ENCODE assay signal across 9 mouse cellular contexts in genomic region chr8:120227578-120227876, GRCm38 (mm10). TPM values are rescaled to one million over a fixed set of nuclear protein-coding genes. Genes with fewer than 3 reads are reported as not detected.
DNase-seq lines count a peak whose midpoint lies in the region; ATAC-seq and TF ChIP-seq lines count a peak whose summit lies in the region.
"Had no signal": no experiment of that assay in that cellular context is flagged by ENCODE, and none has a peak within 500 bp of the region (broad histone marks: within the 10 kb centered on the region; RNA-seq: fewer than 3 reads in every experiment).

No protein-coding gene starts in this region.

- TF ChIP-seq CTCF in cortical plate, adult 2 months (IDR thresholded peaks at IDR 0.05; ENCODE audit: extremely low read depth, insufficient read depth, low read length), result no peak
- no peak for TF ChIP-seq CTCF in thymus, adult 2 months (IDR thresholded peaks at IDR 0.05; ENCODE audit: borderline replicate concordance, control insufficient read depth, extremely low read depth, insufficient read depth, low read length, poor library complexity)

- H3K4me3 ChIP-seq in heart, embryonic 15.5 days, result peak overlapping the region; percentile 54
- H3K4me3 ChIP-seq in cortical plate, adult 2 months (ENCODE audit: insufficient read depth, low read length), result peak overlapping the region; percentile 16
- H3K4me3 ChIP-seq in hindbrain, embryonic 11.5 days (ENCODE audit: low read depth, low read length), result peak overlapping the region; percentile 60; the same call in 1 of the 2 replicates
- H3K4me3 ChIP-seq in midbrain, embryonic 14.5 days (replicated peaks; ENCODE audit: low read depth, low read length), result peak overlapping the region; percentile 54
- no peak overlapping the region for H3K4me3 ChIP-seq in thymus, adult 2 months (ENCODE audit: control insufficient read depth, insufficient read depth, low read length)

- no peaks in the 10 kb centered on the region for H3K9me3 ChIP-seq in heart, embryonic 15.5 days (replicated peaks)
- H3K9me3 ChIP-seq in hindbrain, embryonic 11.5 days (ENCODE audit: control insufficient read depth, low read length), result no peaks in the 10 kb centered on the region
- no peaks in the 10 kb centered on the region for H3K9me3 ChIP-seq in midbrain, embryonic 14.5 days (ENCODE audit: control insufficient read depth, low read length)

- H3K36me3 ChIP-seq in heart, embryonic 15.5 days, result no peaks in the 10 kb centered on the region
- H3K36me3 ChIP-seq in hindbrain, embryonic 11.5 days (ENCODE audit: control insufficient read depth, insufficient read depth, low read length), result no peaks in the 10 kb centered on the region
- no peaks in the 10 kb centered on the region for H3K36me3 ChIP-seq in midbrain, embryonic 14.5 days (ENCODE audit: control insufficient read depth, insufficient read depth, low read length)
- H3K36me3 ChIP-seq in thymus, adult 2 months (ENCODE audit: control insufficient read depth, insufficient read depth, low read length), result no peaks in the 10 kb centered on the region

- no peak for DNase-seq in heart, postnatal 14 days
- DNase-seq in hindbrain, embryonic 11.5 days (ENCODE audit: low spot score), result no peak
- no peak for DNase-seq in midbrain, embryonic 14.5 days
- no peak for DNase-seq in thymus, postnatal 0 days (ENCODE audit: low spot score)
- no peak for DNase-seq in c-Kit-positive CD71-positive TER-119-positive erythroid progenitor cells, embryonic 14.5 days (ENCODE audit: low spot score)
- no peak for DNase-seq in thymus, adult 2 months

- TF ChIP-seq POLR2A in cortical plate, adult 2 months (IDR thresholded peaks at IDR 0.05; ENCODE audit: extremely low read depth, insufficient read depth, low read length), result no peak
- TF ChIP-seq POLR2A in thymus, adult 2 months (IDR thresholded peaks at IDR 0.05; ENCODE audit: control insufficient read depth, extremely low read depth, insufficient read depth, low read length, poor library complexity), result no peak

- peak overlapping the region; percentile 99 for H3K4me2 ChIP-seq in heart, embryonic 15.5 days
- peak overlapping the region; percentile 98 for H3K4me2 ChIP-seq in hindbrain, embryonic 11.5 days (replicated peaks; ENCODE audit: low read depth, low read length)
- H3K4me2 ChIP-seq in midbrain, embryonic 14.5 days (ENCODE audit: low read length), result peak overlapping the region; percentile 91

- H3K4me1 ChIP-seq in heart, embryonic 15.5 days (replicated peaks), result peaks cover 48% of the 10 kb centered on the region
- H3K4me1 ChIP-seq in cortical plate, adult 2 months (ENCODE audit: control insufficient read depth, insufficient read depth, low read length), result peaks cover 12% of the 10 kb centered on the region
- H3K4me1 ChIP-seq in hindbrain, embryonic 11.5 days (replicated peaks; ENCODE audit: control insufficient read depth, insufficient read depth, low read length), result peaks cover 57% of the 10 kb centered on the region
- peaks cover 59% of the 10 kb centered on the region for H3K4me1 ChIP-seq in midbrain, embryonic 14.5 days (ENCODE audit: control insufficient read depth, insufficient read depth, low read length)
- H3K4me1 ChIP-seq in thymus, adult 2 months (replicated peaks; ENCODE audit: control insufficient read depth, insufficient read depth, low read length), result peaks cover 14% of the 10 kb centered on the region

- no peak overlapping the region for H3K9ac ChIP-seq in heart, embryonic 15.5 days
- no peak overlapping the region for H3K9ac ChIP-seq in hindbrain, embryonic 11.5 days (ENCODE audit: low read depth, low read length)
- H3K9ac ChIP-seq in midbrain, embryonic 14.5 days (replicated peaks; ENCODE audit: low read length), result 0 out of 2 replicates have a peak overlapping the region, but pooled peaks have one; percentile 64

- no peak for ATAC-seq in heart, embryonic 15.5 days (replicated peaks; ENCODE audit: insufficient number of reproducible peaks, insufficient read depth, low FRiP score, low read depth)
- ATAC-seq in hindbrain, embryonic 11.5 days (ENCODE audit: low FRiP score), result peak; percentile 21
- ATAC-seq in midbrain, embryonic 14.5 days (ENCODE audit: low FRiP score, low TSS enrichment), result no peak

- no peak overlapping the region for H3K27ac ChIP-seq in heart, embryonic 15.5 days
- no peak overlapping the region for H3K27ac ChIP-seq in cortical plate, adult 2 months (ENCODE audit: insufficient read depth, low read length)
- H3K27ac ChIP-seq in hindbrain, embryonic 11.5 days (ENCODE audit: low read depth, low read length), result peak overlapping the region; percentile 77
- H3K27ac ChIP-seq in midbrain, embryonic 14.5 days (replicated peaks; ENCODE audit: low read depth, low read length), result peak overlapping the region; percentile 41; the same call in 1 of the 2 replicates
- H3K27ac ChIP-seq in thymus, adult 2 months (ENCODE audit: control insufficient read depth, insufficient read depth, low read length), result no peak overlapping the region

- peaks cover 22% of the 10 kb centered on the region for H3K27me3 ChIP-seq in heart, embryonic 15.5 days
- H3K27me3 ChIP-seq in hindbrain, embryonic 11.5 days (ENCODE audit: control insufficient read depth, insufficient read depth, low read length), result peaks cover 19% of the 10 kb centered on the region
- H3K27me3 ChIP-seq in midbrain, embryonic 14.5 days (ENCODE audit: control insufficient read depth, insufficient read depth, low read length), result peaks cover 22% of the 10 kb centered on the region; the same call in 1 of the 2 replicates
- H3K27me3 ChIP-seq in thymus, adult 2 months (ENCODE audit: control insufficient read depth, insufficient read depth, low read length), result peaks cover 20% of the 10 kb centered on the region

- intact Hi-C loops in heart, postnatal 14 days (cut with DNase I), result no loop called here

RNA-seq across cellular contexts. Expression of gene Gse1, which starts 0.7 kb away (rescaled TPM):
- polyA plus RNA-seq in heart, embryonic 15.5 days (2015; fragmentation: Nextera tagmentation; extraction: Ambion mirVana), result 8.9 and 10.8 TPM in 2 replicates
- 10 to 100 TPM; 29.0 to 33.1 TPM for total RNA-seq in heart, postnatal 14 days (2021)
- 41.0 and 46.8 TPM in 2 replicates for polyA plus RNA-seq in cortical plate, adult 2 months (2012; rRNA removed)
- 16.5 and 17.8 TPM in 2 replicates for polyA plus RNA-seq in hindbrain, embryonic 11.5 days (2014; fragmentation: Nextera tagmentation; extraction: Ambion mirVana)
- polyA plus RNA-seq in midbrain, embryonic 14.5 days (2014; fragmentation: Nextera tagmentation; extraction: Ambion mirVana), result 28.6 and 29.0 TPM in 2 replicates
- 26.3 and 35.9 TPM in 2 replicates for polyA plus RNA-seq in thymus, postnatal 0 days (2015; fragmentation: Nextera tagmentation; extraction: Ambion mirVana)
- polyA plus RNA-seq in thymus, adult 2 months (2012; rRNA removed), result 202 and 226 TPM in 2 replicates

RNA-seq across cellular contexts. Expression of gene Fam92b, which starts 50.3 kb away (rescaled TPM):
- polyA plus RNA-seq in heart, embryonic 15.5 days (2015; fragmentation: Nextera tagmentation; extraction: Ambion mirVana), result 0.36 and 0.38 TPM in 2 replicates
- not detected for total RNA-seq in heart, postnatal 14 days (2021)
- 0.57 and 0.69 TPM in 2 replicates for polyA plus RNA-seq in cortical plate, adult 2 months (2012; rRNA removed)
- polyA plus RNA-seq in hindbrain, embryonic 11.5 days (2014; fragmentation: Nextera tagmentation; extraction: Ambion mirVana), result 2.1 and 2.7 TPM in 2 replicates
- polyA plus RNA-seq in midbrain, embryonic 14.5 days (2014; fragmentation: Nextera tagmentation; extraction: Ambion mirVana), result 0.92 and 1.8 TPM in 2 replicates
- 0.21 and 0.34 TPM in 2 replicates for polyA plus RNA-seq in thymus, postnatal 0 days (2015; fragmentation: Nextera tagmentation; extraction: Ambion mirVana)
- polyA plus RNA-seq in thymus, adult 2 months (2012; rRNA removed), result 0.39 TPM in 1 of 2 replicates, not detected in the other
- total RNA-seq: layer of hippocampus, postnatal 10 days had no signal

Comparison
In these comparisons a context has a peak if more than half of its experiments do, and no peak if none do; other contexts are left out.
1. H3K27ac ChIP-seq: peak in hindbrain, embryonic 11.5 days (single experiment) and midbrain, embryonic 14.5 days (single experiment); none in heart, embryonic 15.5 days (single experiment), cortical plate, adult 2 months (single experiment) and thymus, adult 2 months (single experiment).
2. Peak in every context shown above with its lines, with median percentiles within 50 percentile points of each other: H3K4me2 ChIP-seq.